Mouse (Mus musculus) limb, embryonic 11.5 days (tissue): ENCODE measurements around the gene Gtf2h3. TPM values are rescaled to one million over a fixed set of nuclear protein-coding genes. Genes with fewer than 3 reads are reported as not detected.
"Not testable (repeated sequence)": the region's sequence is repeated elsewhere in the genome, so short reads cannot be mapped to it uniquely, and the experiment has no call there.

Experiments
- ATAC-seq: fragments of 200-750 bp; cut with Nextera tagmentation; 2 replicates; pipeline ENCODE4 v1.8.0; 2017; ENCODE audit warnings: low read depth; ENCODE audit not compliant: insufficient number of reproducible peaks, low FRiP score, low TSS enrichment
- DNase-seq: peaks from one replicate; pipeline ENCODE4 v3.0.0-alpha.2; 2015; ENCODE audit warnings: low spot score
- H3K27ac ChIP-seq: fragments of 300-500 bp; sonication (generic); replicated peaks from 2 replicates; pipeline ENCODE4 v1.5.1; 2014; ENCODE audit warnings: low read depth, mild to moderate bottlenecking, low read length
- H3K27me3 ChIP-seq: fragments of 300-500 bp; sonication (generic); 2 replicates; pipeline ENCODE4 v1.6.1; 2014; ENCODE audit warnings: mild to moderate bottlenecking, low read length, mixed read lengths; ENCODE audit not compliant: control insufficient read depth, insufficient read depth
- H3K36me3 ChIP-seq: fragments of 300-500 bp; sonication (generic); 2 replicates; pipeline ENCODE4 v1.6.1; 2014; ENCODE audit warnings: mild to moderate bottlenecking, low read length, moderate library complexity, mixed read lengths; ENCODE audit not compliant: control insufficient read depth, insufficient read depth
- H3K4me1 ChIP-seq: fragments of 300-500 bp; sonication (generic); 2 replicates; pipeline ENCODE4 v1.6.1; 2014; ENCODE audit warnings: low read length, mixed read lengths; ENCODE audit not compliant: control insufficient read depth, insufficient read depth
- H3K4me2 ChIP-seq: fragments of 300-500 bp; sonication (generic); 2 replicates; pipeline ENCODE4 v1.6.1; 2014; ENCODE audit warnings: low read depth, mild to moderate bottlenecking, moderate library complexity; ENCODE audit not compliant: severe bottlenecking
- H3K4me3 ChIP-seq: fragments of 300-500 bp; sonication (generic); 2 replicates; pipeline ENCODE4 v1.5.1; 2014; ENCODE audit warnings: low read depth, low read length
- H3K9ac ChIP-seq: fragments of 300-500 bp; sonication (generic); 2 replicates; pipeline ENCODE4 v1.6.1; 2014; ENCODE audit warnings: mild to moderate bottlenecking, low read length
- H3K9me3 ChIP-seq: fragments of 300-500 bp; sonication (generic); 2 replicates; pipeline ENCODE4 v1.6.1; 2016; ENCODE audit warnings: low read length; ENCODE audit not compliant: control insufficient read depth
- WGBS: fragments of 180-500 bp; shearing (Covaris S2); extraction: QIAGEN DNeasy Blood & Tissue Kit; methylation state at CpG from one replicate; pipeline ENCODE4 v1.1.7; 2014; 5-methylcytosine and 5-hydroxymethylcytosine counted together
- polyA plus RNA-seq: library from polyadenylated mRNA; unstranded; fragments of >200 nt; fragmentation: Nextera tagmentation; extraction: Ambion mirVana; gene quantifications from 2 replicates; pipeline ENCODE4 v1.2.1, GENCODE M21; 2014

The Gtf2h3 gene
- polyA plus RNA-seq, 1 experiment from 2014 or later = 98.7 TPM

- peaks cover 3% of the 10 kb centered on the region; the same call in 1 of the 2 replicates for H3K36me3 ChIP-seq
- ATAC-seq (no peak), DNase-seq (peak; percentile 35)
- no peaks in the 10 kb centered on the region for H3K9me3 ChIP-seq
- no peaks in the 10 kb centered on the region for H3K27me3 ChIP-seq
- no peak overlapping the region for H3K9ac ChIP-seq
- no peak overlapping the region for H3K4me3 ChIP-seq
- H3K4me1 ChIP-seq = peaks cover 5% of the 10 kb centered on the region; the same call in 1 of the 2 replicates
- WGBS = 78% methylated on average over 14 of the region's 16 CpGs
- H3K27ac ChIP-seq = no peak overlapping the region
- H3K4me2 ChIP-seq = no peak overlapping the region
These were observed 39.8 kb upstream of the Gtf2h3 start for GRCm38 (mm10) chr5:124538813-124539792.

GRCm38 (mm10) chr5:124539905-124540304 lies 39.0 kb upstream of the Gtf2h3 start:
- Histone ChIP-seq H3K4me2 (peak overlapping the region; percentile 36; the same call in 1 of the 2 replicates), H3K4me3 (peak overlapping the region; percentile 97; the same call in 1 of the 2 replicates), H3K4me1 (peaks cover 5% of the 10 kb centered on the region; the same call in 1 of the 2 replicates), H3K9me3 (no peaks in the 10 kb centered on the region), H3K36me3 (peaks cover 11% of the 10 kb centered on the region), H3K27ac (no peak overlapping the region), H3K9ac (no peak overlapping the region), H3K27me3 (no peaks in the 10 kb centered on the region)
- ATAC-seq (no peak), DNase-seq (no peak)
- WGBS = 74% methylated on average over 4 of the region's 4 CpGs

DNA sequence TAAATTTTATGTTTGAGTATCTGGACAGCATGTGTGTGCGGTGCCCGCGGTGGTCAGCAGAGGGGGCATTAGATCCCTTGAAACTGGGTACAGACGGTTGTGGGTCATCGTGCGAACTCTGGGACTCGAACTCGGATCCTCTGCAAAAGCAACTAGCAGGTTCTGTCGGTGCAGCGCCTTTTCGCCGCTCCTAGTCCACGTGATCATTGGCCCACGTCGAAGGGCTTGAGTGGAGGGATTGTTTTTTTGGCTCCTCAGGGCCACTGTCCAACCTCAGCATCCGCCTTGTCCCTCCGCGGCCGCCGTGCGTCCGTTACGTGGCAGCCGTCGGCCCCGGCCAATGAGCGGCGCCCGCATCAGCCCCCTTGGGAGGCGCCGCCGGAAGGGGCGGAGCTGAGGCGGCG lies 38.6 kb upstream of the Gtf2h3 start, which contains the start of gene Tmed2:
TSS of gene Tmed2 (plus strand) at position 313 of the 404 bp plus-strand sequence.
- peak; percentile 94 for DNase-seq

GRCm38 (mm10) chr5:124540905-124541601 lies 37.9 kb upstream of the Gtf2h3 start:
- 0% methylated on average over 50 of the region's 89 CpGs for WGBS
- ATAC-seq = peak; percentile 53; the same call in 1 of the 2 replicates
- H3K36me3 ChIP-seq = peaks cover 19% of the 10 kb centered on the region
- H3K4me1 ChIP-seq = peaks cover 5% of the 10 kb centered on the region; the same call in 1 of the 2 replicates
- DNase-seq = peak; percentile 66
- H3K9me3 ChIP-seq = no peaks in the 10 kb centered on the region
- H3K27me3 ChIP-seq = no peaks in the 10 kb centered on the region
- H3K27ac ChIP-seq = peak overlapping the region; percentile 74
- H3K4me3 ChIP-seq = peak overlapping the region; percentile 97
- H3K9ac ChIP-seq = peak overlapping the region; percentile 91
- peak overlapping the region; percentile 72 for H3K4me2 ChIP-seq

More for the DNA sequence above, 38.6 kb upstream of the Gtf2h3 start, which contains the start of gene Tmed2:
- Histone ChIP-seq H3K4me1 (peaks cover 5% of the 10 kb centered on the region; the same call in 1 of the 2 replicates), H3K4me2 (peak within 1 kb of the TSS; percentile 72), H3K27ac (peak within 1 kb of the TSS; percentile 74), H3K4me3 (peak within 1 kb of the TSS; percentile 97), H3K36me3 (peaks cover 14% of the 10 kb centered on the region), H3K9me3 (no peaks in the 10 kb centered on the region), H3K9ac (peak within 1 kb of the TSS; percentile 91), H3K27me3 (no peaks in the 10 kb centered on the region)
- under 1% methylated on average over 35 of the region's 35 CpGs for WGBS
- peak; percentile 91 for ATAC-seq

GRCm38 (mm10) chr5:124541602-124541973 lies 37.4 kb upstream of the Gtf2h3 start:
- no peak for ATAC-seq
- Histone ChIP-seq H3K4me2 (peak overlapping the region; percentile 72), H3K27ac (no peak overlapping the region; the same call in 1 of the 2 replicates), H3K27me3 (no peaks in the 10 kb centered on the region), H3K4me1 (peaks cover 5% of the 10 kb centered on the region; the same call in 1 of the 2 replicates), H3K9ac (peak overlapping the region; percentile 91), H3K4me3 (peak overlapping the region; percentile 97), H3K36me3 (peaks cover 25% of the 10 kb centered on the region), H3K9me3 (no peaks in the 10 kb centered on the region)
- DNase-seq = no peak
- 12% methylated on average over 8 of the region's 8 CpGs for WGBS

- peaks cover 21% of the 10 kb centered on the region for H3K36me3 ChIP-seq
- H3K4me3 ChIP-seq, ATAC-seq, H3K9ac ChIP-seq, H3K27ac ChIP-seq, DNase-seq, H3K4me1 ChIP-seq, H3K4me2 ChIP-seq, H3K27me3 ChIP-seq, H3K9me3 ChIP-seq: not testable (repeated sequence)
- 84% methylated on average over 4 of the region's 4 CpGs for WGBS
These were observed 28.2 kb upstream of the Gtf2h3 start for GRCm38 (mm10) chr5:124550737-124551136.

GRCm38 (mm10) chr5:124551349-124552093 lies 27.4 kb upstream of the Gtf2h3 start:
- 39% methylated on average over 5 of the region's 5 CpGs for WGBS
- not testable (repeated sequence) for H3K4me1 ChIP-seq, ATAC-seq, H3K27ac ChIP-seq, H3K27me3 ChIP-seq, DNase-seq, H3K9me3 ChIP-seq
- H3K4me2 ChIP-seq = peak overlapping the region; percentile 81
- H3K4me3 ChIP-seq = peak overlapping the region; percentile 95
- H3K36me3 ChIP-seq = peaks cover 17% of the 10 kb centered on the region
- 0 out of 2 replicates have a peak overlapping the region, but pooled peaks have one; percentile 24 for H3K9ac ChIP-seq
